Mouse (Mus musculus): ENCODE results near the gene Farp1. TPM values are rescaled to one million over a fixed set of nuclear protein-coding genes. Genes with fewer than 3 reads are reported as not detected.

The Farp1 gene
- polyA plus RNA-seq, 1 experiment from 2014 or later = 33.8 TPM

DNA sequence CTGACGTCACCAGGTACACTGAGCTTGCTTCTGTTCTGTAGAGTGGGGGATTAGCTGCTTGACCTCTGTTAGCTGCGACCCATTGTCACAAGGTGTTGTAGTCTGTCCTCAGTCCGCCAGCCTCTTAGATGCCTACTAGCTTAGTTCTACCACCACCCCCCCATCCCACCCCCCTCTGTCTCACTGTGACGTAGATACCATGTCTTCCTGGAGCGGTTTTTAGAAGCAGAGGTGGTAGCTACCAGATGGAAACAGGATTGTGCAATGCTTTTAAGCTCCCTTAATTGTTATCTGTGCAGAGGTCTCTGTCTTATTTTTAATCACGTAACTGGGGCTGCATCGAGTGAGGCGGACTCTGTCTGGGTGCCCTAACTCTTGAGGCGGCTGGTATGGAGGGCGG, 219.9 kb downstream of the Farp1 start:
- Histone ChIP-seq H3K9ac (ENCODE audit: low read length) (no peak overlapping the region), H3K27me3 (ENCODE audit: control insufficient read depth, insufficient read depth, low read length) (no peaks in the 10 kb centered on the region), H3K36me3 (ENCODE audit: control insufficient read depth, insufficient read depth, low read length) (no peaks in the 10 kb centered on the region), H3K27ac (ENCODE audit: low read depth, low read length) (no peak overlapping the region), H3K4me1 (replicated peaks; ENCODE audit: control insufficient read depth, insufficient read depth, low read length) (no peaks in the 10 kb centered on the region), H3K9me3 (ENCODE audit: control insufficient read depth, low read length) (no peaks in the 10 kb centered on the region), H3K4me2 (ENCODE audit: low read depth, low read length, severe bottlenecking) (no peak overlapping the region), H3K4me3 (ENCODE audit: low read depth, low read length) (no peak overlapping the region)
- DNase-seq (ENCODE audit: low spot score) (no peak), ATAC-seq (replicated peaks; ENCODE audit: low FRiP score) (no peak)
- WGBS = 90% methylated on average over 10 of the region's 10 CpGs

DNA sequence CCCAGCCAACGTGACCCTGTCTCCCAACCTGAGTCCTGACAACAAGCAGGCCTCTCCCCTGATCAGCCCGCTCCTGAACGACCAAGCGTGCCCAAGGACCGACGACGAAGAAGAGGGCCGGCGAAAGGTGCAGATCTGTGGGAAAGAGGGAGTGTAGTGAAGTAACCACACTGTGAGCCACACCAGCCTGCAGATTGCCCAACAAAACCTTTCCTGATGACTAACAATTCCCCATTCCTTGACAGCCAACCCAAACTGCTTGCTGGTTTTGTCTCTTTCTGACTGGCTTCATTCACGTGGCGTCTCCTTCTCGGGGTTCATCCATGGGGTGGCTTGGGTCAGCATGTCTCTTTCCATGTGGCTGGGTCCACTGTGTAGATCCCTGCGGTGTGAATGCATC, 220.5 kb downstream of the Farp1 start:
- ATAC-seq (replicated peaks; ENCODE audit: low FRiP score) (no peak), DNase-seq (ENCODE audit: low spot score) (no peak)
- 95% methylated on average over 13 of the region's 13 CpGs for WGBS
- H3K27me3 ChIP-seq (ENCODE audit: control insufficient read depth, insufficient read depth, low read length) = no peaks in the 10 kb centered on the region
- no peaks in the 10 kb centered on the region for H3K4me1 ChIP-seq (replicated peaks; ENCODE audit: control insufficient read depth, insufficient read depth, low read length)
- no peaks in the 10 kb centered on the region for H3K36me3 ChIP-seq (ENCODE audit: control insufficient read depth, insufficient read depth, low read length)
- no peak overlapping the region for H3K4me3 ChIP-seq (ENCODE audit: low read depth, low read length)
- H3K4me2 ChIP-seq (ENCODE audit: low read depth, low read length, severe bottlenecking) = no peak overlapping the region
- H3K27ac ChIP-seq (ENCODE audit: low read depth, low read length) = no peak overlapping the region
- no peak overlapping the region for H3K9ac ChIP-seq (ENCODE audit: low read length)
- H3K9me3 ChIP-seq (ENCODE audit: control insufficient read depth, low read length) = no peaks in the 10 kb centered on the region

DNA sequence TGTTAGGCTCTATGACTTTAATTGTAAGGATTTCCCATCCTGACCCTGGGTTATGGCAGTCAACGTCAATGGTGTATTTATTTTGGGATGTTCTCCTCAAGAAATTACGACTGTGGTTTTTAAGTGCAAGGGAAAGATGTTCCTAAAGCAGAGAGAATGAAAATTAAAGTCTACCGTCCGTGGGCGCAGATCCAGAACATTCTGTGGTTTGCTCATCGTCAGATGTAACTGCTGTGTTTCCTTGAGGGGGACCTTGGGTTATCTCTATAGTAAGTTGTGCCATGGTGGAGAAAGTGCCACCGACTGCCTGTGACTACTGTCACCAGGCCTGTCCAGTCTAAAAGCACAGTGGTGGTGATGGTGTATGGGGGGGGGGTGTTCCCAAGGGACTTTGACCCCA, 221.9 kb downstream of the Farp1 start:
- DNase-seq (ENCODE audit: low spot score) = no peak
- Histone ChIP-seq H3K4me1 (replicated peaks; ENCODE audit: control insufficient read depth, insufficient read depth, low read length) (no peaks in the 10 kb centered on the region), H3K4me2 (ENCODE audit: low read depth, low read length, severe bottlenecking) (no peak overlapping the region), H3K9ac (ENCODE audit: low read length) (no peak overlapping the region), H3K36me3 (ENCODE audit: control insufficient read depth, insufficient read depth, low read length) (no peaks in the 10 kb centered on the region), H3K4me3 (ENCODE audit: low read depth, low read length) (no peak overlapping the region), H3K9me3 (ENCODE audit: control insufficient read depth, low read length) (no peaks in the 10 kb centered on the region), H3K27me3 (ENCODE audit: control insufficient read depth, insufficient read depth, low read length) (no peaks in the 10 kb centered on the region), H3K27ac (ENCODE audit: low read depth, low read length) (no peak overlapping the region)
- WGBS = 94% methylated on average over 7 of the region's 7 CpGs
- ATAC-seq (replicated peaks; ENCODE audit: low FRiP score) = no peak

DNA sequence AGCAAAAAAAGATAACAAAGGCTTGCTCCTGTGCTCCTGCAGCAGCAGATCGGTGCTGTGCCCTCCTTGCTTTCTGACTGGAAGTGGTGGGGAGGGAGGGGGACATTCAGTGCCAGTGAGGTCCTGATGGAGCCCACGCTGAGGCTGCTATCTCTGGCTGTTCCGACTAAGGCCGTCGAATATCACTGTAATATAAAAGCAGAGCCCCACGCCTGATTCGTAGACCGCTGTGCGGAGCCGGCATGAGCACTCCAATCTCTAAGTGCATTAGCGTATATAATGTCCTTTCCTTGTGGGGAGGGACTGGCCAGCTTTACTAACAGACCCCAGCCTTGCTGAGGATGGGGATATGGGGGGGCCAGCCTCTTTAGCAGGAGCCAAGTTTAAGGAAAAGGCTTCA, 224.3 kb downstream of the Farp1 start:
- Histone ChIP-seq H3K27me3 (ENCODE audit: control insufficient read depth, insufficient read depth, low read length) (no peaks in the 10 kb centered on the region), H3K4me1 (replicated peaks; ENCODE audit: control insufficient read depth, insufficient read depth, low read length) (no peaks in the 10 kb centered on the region), H3K4me3 (ENCODE audit: low read depth, low read length) (no peak overlapping the region), H3K4me2 (ENCODE audit: low read depth, low read length, severe bottlenecking) (no peak overlapping the region), H3K36me3 (ENCODE audit: control insufficient read depth, insufficient read depth, low read length) (no peaks in the 10 kb centered on the region), H3K27ac (ENCODE audit: low read depth, low read length) (no peak overlapping the region), H3K9ac (ENCODE audit: low read length) (no peak overlapping the region), H3K9me3 (ENCODE audit: control insufficient read depth, low read length) (no peaks in the 10 kb centered on the region)
- ATAC-seq (replicated peaks; ENCODE audit: low FRiP score) = 0 out of 2 replicates have a peak, but pooled peaks have one; percentile 28
- no peak for DNase-seq (ENCODE audit: low spot score)
- WGBS = 74% methylated on average over 11 of the region's 11 CpGs

DNA sequence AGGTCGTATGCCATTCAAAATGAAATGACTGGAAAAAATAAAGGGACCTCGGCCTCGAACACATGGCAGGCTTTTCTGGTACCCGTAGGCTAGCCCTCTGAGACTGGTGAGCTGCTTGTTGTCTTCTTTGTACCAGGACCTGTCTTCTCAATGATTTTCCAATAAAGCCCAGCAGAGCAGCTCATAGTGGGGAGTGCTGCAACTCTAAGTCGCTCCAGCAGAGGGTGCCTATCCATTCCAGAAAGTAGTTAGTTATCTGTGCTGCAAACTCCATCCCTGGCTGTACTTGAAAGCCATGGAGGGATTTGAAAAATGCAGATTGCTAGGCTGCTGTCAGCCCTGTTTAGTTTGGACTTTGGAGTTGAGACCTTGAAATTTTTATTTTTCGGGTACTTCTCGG, 224.8 kb downstream of the Farp1 start:
- DNase-seq (ENCODE audit: low spot score) (peak; percentile 78), ATAC-seq (replicated peaks; ENCODE audit: low FRiP score) (peak; percentile 50)
- no peak overlapping the region for H3K27ac ChIP-seq (ENCODE audit: low read depth, low read length)
- H3K9ac ChIP-seq (ENCODE audit: low read length) = no peak overlapping the region
- H3K9me3 ChIP-seq (ENCODE audit: control insufficient read depth, low read length) = no peaks in the 10 kb centered on the region
- H3K4me3 ChIP-seq (ENCODE audit: low read depth, low read length) = no peak overlapping the region
- 58% methylated on average over 7 of the region's 7 CpGs for WGBS
- no peaks in the 10 kb centered on the region for H3K36me3 ChIP-seq (ENCODE audit: control insufficient read depth, insufficient read depth, low read length)
- no peak overlapping the region for H3K4me2 ChIP-seq (ENCODE audit: low read depth, low read length, severe bottlenecking)
- H3K27me3 ChIP-seq (ENCODE audit: control insufficient read depth, insufficient read depth, low read length) = no peaks in the 10 kb centered on the region
- H3K4me1 ChIP-seq (replicated peaks; ENCODE audit: control insufficient read depth, insufficient read depth, low read length) = no peaks in the 10 kb centered on the region

DNA sequence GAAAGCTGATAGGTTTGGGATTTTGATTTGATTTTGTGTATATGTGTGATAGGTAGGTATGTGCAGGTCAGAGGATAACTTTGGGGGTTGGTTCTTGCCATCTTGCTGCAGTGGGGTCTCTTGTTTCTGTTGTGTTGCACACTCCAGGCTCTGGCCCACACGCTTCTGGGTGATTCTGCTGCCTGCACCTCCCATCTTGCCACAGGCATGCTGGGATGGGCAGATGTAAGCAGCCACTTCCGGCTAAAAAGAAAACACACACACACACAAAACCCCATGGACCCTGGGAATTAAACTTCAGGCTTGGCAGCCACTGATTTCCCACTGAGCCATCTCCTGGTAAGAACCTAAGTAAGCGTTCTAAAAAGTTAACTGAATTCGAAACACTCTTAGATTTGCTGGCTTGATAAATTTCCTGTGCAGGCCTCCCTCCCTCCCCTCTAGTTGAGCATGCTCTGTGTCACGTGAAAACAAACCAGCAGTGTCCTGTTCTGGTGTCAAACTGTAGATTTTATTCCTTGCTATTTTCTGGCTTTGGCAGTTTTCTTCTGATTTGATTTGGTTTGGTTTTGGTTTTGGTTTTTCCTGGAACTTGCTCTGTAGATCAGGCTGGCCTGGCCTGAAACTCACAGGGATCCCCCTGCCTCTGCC, 226.4 kb downstream of the Farp1 start:
- H3K9ac ChIP-seq (ENCODE audit: low read length) = no peak overlapping the region
- no peak for DNase-seq (ENCODE audit: low spot score)
- WGBS = 78% methylated on average over 5 of the region's 5 CpGs
- no peaks in the 10 kb centered on the region for H3K4me1 ChIP-seq (replicated peaks; ENCODE audit: control insufficient read depth, insufficient read depth, low read length)
- H3K27me3 ChIP-seq (ENCODE audit: control insufficient read depth, insufficient read depth, low read length) = no peaks in the 10 kb centered on the region
- H3K27ac ChIP-seq (ENCODE audit: low read depth, low read length) = no peak overlapping the region
- ATAC-seq (replicated peaks; ENCODE audit: low FRiP score) = no peak
- H3K36me3 ChIP-seq (ENCODE audit: control insufficient read depth, insufficient read depth, low read length) = no peaks in the 10 kb centered on the region
- H3K4me3 ChIP-seq (ENCODE audit: low read depth, low read length) = no peak overlapping the region
- no peak overlapping the region for H3K4me2 ChIP-seq (ENCODE audit: low read depth, low read length, severe bottlenecking)
- no peaks in the 10 kb centered on the region for H3K9me3 ChIP-seq (ENCODE audit: control insufficient read depth, low read length)

DNA sequence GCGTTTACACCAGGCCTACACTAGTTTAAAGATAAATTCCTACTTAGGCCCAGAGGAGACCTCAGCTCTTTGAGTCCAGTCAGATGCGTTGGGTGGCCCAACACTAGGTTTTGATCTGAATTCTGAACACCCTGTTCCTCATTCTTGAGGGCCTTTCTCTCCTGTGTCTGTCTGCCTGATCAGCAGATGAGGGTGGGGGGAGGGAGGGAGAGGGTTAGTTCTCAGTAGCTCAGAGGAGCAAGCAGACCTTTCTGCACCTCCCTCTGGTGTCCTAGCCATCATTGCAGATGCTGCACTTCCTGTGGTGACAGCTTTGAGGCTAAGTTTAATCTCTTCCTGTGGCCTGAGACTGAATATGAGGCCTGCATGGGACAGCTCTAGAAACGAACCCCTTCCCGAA, 227.6 kb downstream of the Farp1 start:
- H3K4me2 ChIP-seq (ENCODE audit: low read depth, low read length, severe bottlenecking) = no peak overlapping the region
- H3K9ac ChIP-seq (ENCODE audit: low read length) = no peak overlapping the region
- H3K36me3 ChIP-seq (ENCODE audit: control insufficient read depth, insufficient read depth, low read length) = no peaks in the 10 kb centered on the region
- WGBS = 76% methylated on average over 4 of the region's 4 CpGs
- no peak overlapping the region for H3K27ac ChIP-seq (ENCODE audit: low read depth, low read length)
- no peaks in the 10 kb centered on the region for H3K9me3 ChIP-seq (ENCODE audit: control insufficient read depth, low read length)
- H3K27me3 ChIP-seq (ENCODE audit: control insufficient read depth, insufficient read depth, low read length) = no peaks in the 10 kb centered on the region
- no peak for ATAC-seq (replicated peaks; ENCODE audit: low FRiP score)
- H3K4me3 ChIP-seq (ENCODE audit: low read depth, low read length) = no peak overlapping the region
- DNase-seq (ENCODE audit: low spot score) = no peak
- H3K4me1 ChIP-seq (replicated peaks; ENCODE audit: control insufficient read depth, insufficient read depth, low read length) = no peaks in the 10 kb centered on the region

DNA sequence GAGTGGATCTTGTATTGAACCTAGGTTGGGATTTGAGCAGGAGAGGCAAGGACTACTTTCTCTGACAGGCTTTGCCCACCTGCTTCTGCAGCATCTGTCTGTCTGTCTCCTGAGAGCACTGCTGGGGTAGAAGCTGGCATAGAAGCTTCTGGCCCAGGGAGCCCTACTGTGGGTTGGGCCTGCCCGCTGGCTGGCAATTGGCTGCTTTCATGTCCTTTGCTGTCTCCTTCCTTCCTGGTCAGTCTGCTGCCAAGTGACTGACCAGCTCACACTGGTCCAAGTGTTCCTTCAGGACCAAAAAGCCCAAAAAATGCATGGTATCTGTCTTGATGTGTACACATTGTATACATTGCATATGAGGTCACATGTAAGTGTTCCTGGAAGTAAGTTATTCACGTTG, 228.9 kb downstream of the Farp1 start:
- no peaks in the 10 kb centered on the region for H3K36me3 ChIP-seq (ENCODE audit: control insufficient read depth, insufficient read depth, low read length)

DNA sequence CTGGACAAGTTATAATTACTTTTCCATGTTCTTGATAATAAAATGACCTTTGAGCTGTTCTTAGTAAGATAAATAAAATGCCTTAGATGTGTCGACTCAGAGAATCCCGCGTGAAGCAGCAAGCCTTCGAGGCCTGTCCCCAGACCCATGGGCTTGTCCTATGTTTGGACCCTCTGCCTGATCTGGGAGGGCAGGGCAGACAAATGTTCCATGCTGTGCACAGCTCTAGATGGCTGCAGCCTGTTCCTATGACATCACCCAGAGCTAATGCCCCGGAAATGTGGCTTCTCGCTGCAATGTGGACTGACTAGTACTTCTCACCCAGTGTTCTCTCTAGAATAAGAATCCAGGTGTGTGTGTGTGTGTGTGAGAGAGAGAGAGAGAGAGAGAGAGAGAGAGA, 229.5 kb downstream of the Farp1 start:
- H3K36me3 ChIP-seq (ENCODE audit: control insufficient read depth, insufficient read depth, low read length) = no peaks in the 10 kb centered on the region

More for the DNA sequence above, 228.9 kb downstream of the Farp1 start:
- Histone ChIP-seq H3K27ac (ENCODE audit: low read depth, low read length) (no peak overlapping the region), H3K4me1 (replicated peaks; ENCODE audit: control insufficient read depth, insufficient read depth, low read length) (no peaks in the 10 kb centered on the region), H3K4me3 (ENCODE audit: low read depth, low read length) (no peak overlapping the region), H3K4me2 (ENCODE audit: low read depth, low read length, severe bottlenecking) (no peak overlapping the region), H3K9ac (ENCODE audit: low read length) (no peak overlapping the region), H3K27me3 (ENCODE audit: control insufficient read depth, insufficient read depth, low read length) (no peaks in the 10 kb centered on the region), H3K9me3 (ENCODE audit: control insufficient read depth, low read length) (no peaks in the 10 kb centered on the region)
- no peak for DNase-seq (ENCODE audit: low spot score)
- WGBS = 83% methylated on average over 2 of the region's 2 CpGs
- ATAC-seq (replicated peaks; ENCODE audit: low FRiP score) = no peak

More for the DNA sequence above, 229.5 kb downstream of the Farp1 start:
- no peak overlapping the region for H3K4me2 ChIP-seq (ENCODE audit: low read depth, low read length, severe bottlenecking)
- H3K9ac ChIP-seq (ENCODE audit: low read length) = no peak overlapping the region
- DNase-seq (ENCODE audit: low spot score) (no peak), ATAC-seq (replicated peaks; ENCODE audit: low FRiP score) (no peak)
- no peaks in the 10 kb centered on the region for H3K9me3 ChIP-seq (ENCODE audit: control insufficient read depth, low read length)
- H3K4me1 ChIP-seq (replicated peaks; ENCODE audit: control insufficient read depth, insufficient read depth, low read length) = no peaks in the 10 kb centered on the region
- H3K27ac ChIP-seq (ENCODE audit: low read depth, low read length) = no peak overlapping the region
- WGBS = 91% methylated on average over 6 of the region's 6 CpGs
- no peaks in the 10 kb centered on the region for H3K27me3 ChIP-seq (ENCODE audit: control insufficient read depth, insufficient read depth, low read length)
- H3K4me3 ChIP-seq (ENCODE audit: low read depth, low read length) = no peak overlapping the region

Data from forebrain, embryonic 11.5 days (tissue).